24 mouse cellular contexts compared by ENCODE assay signal in genomic region chr16:9884141-9884540, GRCm38 (mm10).
"Had no signal": no experiment of that assay in that cellular context is flagged by ENCODE, and none has a peak within 500 bp of the region (broad histone marks: within the 10 kb centered on the region; RNA-seq: fewer than 3 reads in every experiment).

No protein-coding gene starts in this region.

- DNase-seq: cerebellum, adult 9-11 months; cerebellum, postnatal 10 days; cerebellum, postnatal 14 days; cerebellum, postnatal 25 days; cerebellum, postnatal 36 days; embryo, embryonic 11 days; forebrain, postnatal 0 days; gastrocnemius, adult 2 months; gastrocnemius, postnatal 10 days; gastrocnemius, postnatal 14 days; gastrocnemius, postnatal 25 days; gastrocnemius, postnatal 36 days; heart, adult 11 months; heart, adult 18-20 months; heart, adult 2 months had no signal

- H3K4me3 ChIP-seq: embryonic facial prominence, embryonic 10.5 days; embryonic facial prominence, embryonic 12.5 days; embryonic facial prominence, embryonic 13.5 days; embryonic facial prominence, embryonic 15.5 days; erythroblast, embryonic 14.5 days; forebrain, embryonic 10.5 days; forebrain, embryonic 12.5 days; forebrain, embryonic 13.5 days; forebrain, embryonic 15.5 days; gastrocnemius, adult 2 months; heart, adult 2 months had no signal

- H3K27ac ChIP-seq: embryonic facial prominence, embryonic 10.5 days; embryonic facial prominence, embryonic 12.5 days; embryonic facial prominence, embryonic 13.5 days; embryonic facial prominence, embryonic 15.5 days; forebrain, embryonic 10.5 days; forebrain, embryonic 12.5 days; forebrain, embryonic 13.5 days; forebrain, embryonic 15.5 days; gastrocnemius, adult 2 months; heart, adult 2 months had no signal
